Mouse (Mus musculus) liver, embryonic 15.5 days (tissue): ENCODE results near the gene Fam78a. TPM values are rescaled to one million over a fixed set of nuclear protein-coding genes. Genes with fewer than 3 reads are reported as not detected.
"Not testable (repeated sequence)": the region's sequence is repeated elsewhere in the genome, so short reads cannot be mapped to it uniquely, and the experiment has no call there.

Source experiments
- ATAC-seq: fragments of 200-750 bp; cut with Nextera tagmentation; 2 replicates; pipeline ENCODE4 v1.8.0; 2017; ENCODE audit warnings: moderate number of reproducible peaks, mild to moderate bottlenecking, moderate library complexity; ENCODE audit not compliant: insufficient read depth
- H3K27ac ChIP-seq: fragments of 300-500 bp; sonication (generic); replicated peaks from 2 replicates; pipeline ENCODE4 v1.5.1; 2015; ENCODE audit warnings: mild to moderate bottlenecking, inconsistent platforms
- H3K27me3 ChIP-seq: fragments of 300-500 bp; sonication (generic); 2 replicates; pipeline ENCODE4 v1.6.1; 2015; ENCODE audit warnings: mild to moderate bottlenecking, inconsistent platforms
- H3K36me3 ChIP-seq: fragments of 300-500 bp; sonication (generic); replicated peaks from 2 replicates; pipeline ENCODE4 v1.6.1; 2015; ENCODE audit warnings: moderate library complexity, mild to moderate bottlenecking, inconsistent platforms
- H3K4me1 ChIP-seq: fragments of 300-500 bp; sonication (generic); replicated peaks from 2 replicates; pipeline ENCODE4 v1.6.1; 2015; ENCODE audit warnings: inconsistent platforms
- H3K4me2 ChIP-seq: fragments of 300-500 bp; sonication (generic); 2 replicates; pipeline ENCODE4 v1.6.1; 2015; ENCODE audit warnings: moderate library complexity, mild to moderate bottlenecking, inconsistent platforms
- H3K4me3 ChIP-seq: fragments of 300-500 bp; sonication (generic); replicated peaks from 2 replicates; pipeline ENCODE4 v1.5.1; 2015; ENCODE audit warnings: mild to moderate bottlenecking, inconsistent platforms
- H3K9ac ChIP-seq: fragments of 300-500 bp; sonication (generic); 2 replicates; pipeline ENCODE4 v1.6.1; 2015; ENCODE audit warnings: moderate library complexity, mild to moderate bottlenecking, inconsistent platforms
- H3K9me3 ChIP-seq: fragments of 300-500 bp; sonication (generic); replicated peaks from 2 replicates; pipeline ENCODE4 v1.6.1; 2016; ENCODE audit warnings: inconsistent platforms
- WGBS: fragments of 180-500 bp; shearing (Covaris S2); methylation state at CpG from one replicate; pipeline ENCODE4 v1.1.7; 2015; ENCODE audit warnings: mixed read lengths; ENCODE audit not compliant: insufficient replicate concordance; 5-methylcytosine and 5-hydroxymethylcytosine counted together
- polyA plus RNA-seq: library from polyadenylated mRNA; unstranded; fragments of >200 nt; fragmentation: Nextera tagmentation; extraction: Ambion mirVana; gene quantifications from 2 replicates; pipeline ENCODE4 v1.2.1, GENCODE M21; 2015

Fam78a gene
- polyA plus RNA-seq, 1 experiment from 2014 or later = 11.4 TPM

DNA sequence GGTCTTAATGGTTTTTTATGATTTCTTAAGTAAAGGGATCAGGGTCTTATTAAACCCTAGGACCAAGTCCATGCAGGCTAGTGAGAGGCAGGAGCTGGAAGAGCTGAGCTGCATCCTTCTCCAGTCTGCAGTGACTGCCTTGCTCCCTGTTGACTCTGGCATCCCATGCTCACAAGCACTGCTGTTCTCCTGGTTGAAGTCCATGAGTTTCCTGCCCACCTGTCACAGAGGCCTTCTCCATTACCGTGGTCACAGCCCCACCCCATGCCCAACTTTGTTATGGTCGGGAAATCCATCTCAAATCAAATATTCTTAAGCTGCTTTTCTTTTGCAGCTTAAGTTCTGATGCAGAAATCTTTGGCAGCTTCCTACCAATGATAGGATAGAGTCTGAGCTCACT lies 43.6 kb downstream of the Fam78a start:
- no peaks in the 10 kb centered on the region for H3K27me3 ChIP-seq
- ATAC-seq = no peak
- no peaks in the 10 kb centered on the region for H3K9me3 ChIP-seq
- H3K27ac ChIP-seq = no peak overlapping the region
- H3K4me3 ChIP-seq = no peak overlapping the region
- 75% methylated on average over 2 of the region's 2 CpGs for WGBS
- H3K36me3 ChIP-seq = peaks cover 78% of the 10 kb centered on the region
- no peak overlapping the region for H3K4me2 ChIP-seq
- H3K9ac ChIP-seq = no peak overlapping the region
- H3K4me1 ChIP-seq = no peaks in the 10 kb centered on the region

- not testable (repeated sequence) for H3K4me3 ChIP-seq, H3K27ac ChIP-seq, H3K9ac ChIP-seq, H3K9me3 ChIP-seq, H3K27me3 ChIP-seq, ATAC-seq, H3K4me2 ChIP-seq, H3K4me1 ChIP-seq
- WGBS = 81% methylated on average over 9 of the region's 9 CpGs
- H3K36me3 ChIP-seq = peaks cover 76% of the 10 kb centered on the region
These were observed 44.0 kb downstream of the Fam78a start for GRCm38 (mm10) chr2:32040646-32041045.

DNA sequence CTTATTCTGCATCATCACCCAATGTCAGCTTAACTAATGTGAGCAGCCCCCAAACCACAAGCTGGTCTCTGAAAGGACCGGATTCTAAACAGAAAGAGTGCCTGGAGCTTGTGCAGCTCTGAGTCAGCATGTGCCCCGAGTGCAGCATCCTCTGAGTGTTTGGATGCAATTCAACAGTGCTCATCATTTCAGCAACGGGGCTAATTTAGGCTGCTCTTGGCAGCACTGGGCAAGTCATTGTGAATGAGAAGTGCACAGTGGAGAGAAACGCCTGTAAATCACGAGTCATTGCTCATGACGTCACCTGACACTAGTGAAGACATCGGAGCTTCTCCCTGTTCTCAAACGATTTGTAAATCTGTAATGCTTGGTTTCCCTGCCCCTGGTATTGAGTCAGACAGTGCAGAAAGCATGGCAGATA lies 46.0 kb downstream of the Fam78a start:
- Histone ChIP-seq H3K36me3 (peaks cover 76% of the 10 kb centered on the region), H3K9me3 (no peaks in the 10 kb centered on the region), H3K4me3 (no peak overlapping the region), H3K4me1 (no peaks in the 10 kb centered on the region), H3K27ac (no peak overlapping the region), H3K9ac (no peak overlapping the region), H3K27me3 (no peaks in the 10 kb centered on the region), H3K4me2 (no peak overlapping the region)
- 69% methylated on average over 8 of the region's 8 CpGs for WGBS
- ATAC-seq = no peak

DNA sequence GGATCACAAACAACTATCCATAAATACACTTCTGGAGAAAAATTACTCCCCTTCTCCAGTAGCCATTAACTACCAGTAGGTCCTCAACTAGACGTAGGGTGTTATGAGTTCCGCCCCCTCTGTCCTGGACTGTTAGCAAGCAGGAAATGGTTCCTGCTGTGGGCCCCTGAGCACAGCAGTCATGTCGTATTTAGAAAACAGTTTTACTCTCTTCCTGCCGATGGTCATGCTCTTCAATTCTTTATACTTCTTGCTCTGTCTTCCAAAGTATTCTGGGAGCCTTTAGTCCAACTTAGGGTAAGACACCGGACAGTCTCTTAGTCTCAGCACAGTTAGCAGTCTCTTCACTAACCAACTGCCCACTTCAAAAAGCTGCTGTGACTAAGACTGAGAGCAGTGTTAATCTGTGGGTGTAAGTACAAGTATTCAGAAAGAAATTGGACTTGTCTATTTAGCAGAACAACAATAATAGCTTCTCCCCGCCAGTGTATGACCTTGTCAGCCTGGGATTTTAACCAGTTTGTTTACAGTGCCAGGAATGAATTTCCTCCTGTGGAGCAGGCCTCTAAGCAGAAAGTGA lies 47.3 kb downstream of the Fam78a start:
- Histone ChIP-seq H3K4me2 (no peak overlapping the region), H3K4me3 (no peak overlapping the region), H3K9ac (no peak overlapping the region), H3K36me3 (peaks cover 76% of the 10 kb centered on the region), H3K9me3 (no peaks in the 10 kb centered on the region), H3K4me1 (no peaks in the 10 kb centered on the region), H3K27me3 (no peaks in the 10 kb centered on the region), H3K27ac (0 out of 2 replicates have a peak overlapping the region, but pooled peaks have one; percentile 14)
- WGBS = 45% methylated on average over 6 of the region's 6 CpGs
- ATAC-seq = no peak

DNA sequence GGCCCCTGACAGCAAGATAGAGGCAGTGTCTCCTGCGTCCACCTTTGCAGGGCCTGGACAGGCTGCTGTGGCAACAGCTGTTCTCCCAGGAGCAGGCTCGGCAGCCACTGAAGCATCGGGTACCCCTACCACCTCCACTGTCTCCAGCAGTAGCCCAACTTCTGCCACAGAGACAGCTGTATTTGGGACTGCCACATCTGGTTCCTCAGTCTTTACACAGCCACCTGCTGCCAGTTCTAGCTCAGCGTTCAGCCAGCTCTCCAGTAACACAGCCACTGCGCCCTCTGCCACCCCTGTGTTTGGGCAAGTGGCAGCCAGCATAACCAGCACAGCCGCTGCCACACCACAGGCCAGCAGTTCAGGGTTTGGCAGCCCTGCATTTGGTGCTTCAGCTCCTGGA lies 50.5 kb downstream of the Fam78a start:
- 84% methylated on average over 6 of the region's 6 CpGs for WGBS
- no peak overlapping the region for H3K27ac ChIP-seq
- no peak overlapping the region for H3K4me3 ChIP-seq
- peaks cover 78% of the 10 kb centered on the region for H3K36me3 ChIP-seq
- H3K4me2 ChIP-seq = no peak overlapping the region
- H3K9ac ChIP-seq = no peak overlapping the region
- H3K27me3 ChIP-seq = no peaks in the 10 kb centered on the region
- H3K4me1 ChIP-seq = no peaks in the 10 kb centered on the region
- no peak for ATAC-seq
- no peaks in the 10 kb centered on the region for H3K9me3 ChIP-seq

- Histone ChIP-seq H3K9ac (no peak overlapping the region), H3K9me3 (no peaks in the 10 kb centered on the region), H3K27ac (no peak overlapping the region), H3K4me2 (no peak overlapping the region), H3K4me3 (no peak overlapping the region), H3K27me3 (no peaks in the 10 kb centered on the region), H3K4me1 (no peaks in the 10 kb centered on the region), H3K36me3 (peaks cover 76% of the 10 kb centered on the region)
- ATAC-seq = no peak
- WGBS = 92% methylated on average over 6 of the region's 6 CpGs
These were observed 51.2 kb downstream of the Fam78a start for GRCm38 (mm10) chr2:32033436-32033835.

DNA sequence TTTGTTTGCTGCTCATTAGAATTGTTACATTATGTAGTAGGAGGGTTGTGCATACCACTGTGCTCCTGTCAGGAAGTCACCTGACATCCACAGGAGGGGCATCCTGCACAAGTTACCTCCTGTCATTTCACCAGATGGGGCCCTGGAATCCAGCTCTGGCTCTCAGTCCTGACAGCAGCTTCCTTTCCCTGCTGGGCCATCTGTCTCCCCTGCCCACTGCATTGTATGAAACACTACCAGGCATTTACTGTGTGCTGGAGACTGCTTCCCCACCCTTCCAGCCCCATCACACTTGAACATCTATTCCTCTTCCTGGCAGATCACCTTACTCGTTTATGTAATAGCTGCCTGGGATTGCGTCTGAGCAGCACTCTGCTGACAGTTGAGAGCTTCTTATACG lies 55.0 kb downstream of the Fam78a start:
- no peaks in the 10 kb centered on the region for H3K4me1 ChIP-seq
- 70% methylated on average over 3 of the region's 3 CpGs for WGBS
- peaks cover 93% of the 10 kb centered on the region for H3K36me3 ChIP-seq
- no peaks in the 10 kb centered on the region for H3K9me3 ChIP-seq
- H3K4me3 ChIP-seq = no peak overlapping the region
- H3K9ac ChIP-seq = no peak overlapping the region
- no peaks in the 10 kb centered on the region for H3K27me3 ChIP-seq
- no peak overlapping the region for H3K27ac ChIP-seq
- ATAC-seq = no peak
- H3K4me2 ChIP-seq = no peak overlapping the region

DNA sequence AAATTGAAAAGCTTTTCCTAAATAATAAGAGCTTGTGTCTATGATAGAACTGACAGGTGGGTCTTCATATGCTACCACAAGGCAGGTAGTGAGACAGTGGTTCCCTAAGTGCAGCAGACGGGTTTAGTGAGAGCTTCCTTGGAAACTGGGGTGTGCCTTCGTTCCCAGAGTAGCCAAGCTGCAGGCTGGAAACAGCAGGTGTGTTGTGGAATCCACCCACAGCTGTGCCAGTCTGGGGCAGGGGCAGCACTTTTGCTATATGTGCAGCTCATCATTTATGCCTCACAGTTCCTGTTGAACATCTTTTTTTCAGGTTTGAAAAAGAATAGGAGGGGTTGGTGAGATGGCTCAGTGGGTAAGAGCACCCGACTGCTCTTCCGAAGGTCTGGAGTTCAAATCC lies 60.3 kb downstream of the Fam78a start:
- Histone ChIP-seq H3K9ac (no peak overlapping the region), H3K36me3 (peaks cover 93% of the 10 kb centered on the region), H3K9me3 (no peaks in the 10 kb centered on the region), H3K4me2 (no peak overlapping the region), H3K27ac (no peak overlapping the region), H3K4me3 (no peak overlapping the region), H3K4me1 (peaks cover 15% of the 10 kb centered on the region), H3K27me3 (no peaks in the 10 kb centered on the region)
- WGBS = 79% methylated on average over 4 of the region's 4 CpGs
- ATAC-seq = no peak

DNA sequence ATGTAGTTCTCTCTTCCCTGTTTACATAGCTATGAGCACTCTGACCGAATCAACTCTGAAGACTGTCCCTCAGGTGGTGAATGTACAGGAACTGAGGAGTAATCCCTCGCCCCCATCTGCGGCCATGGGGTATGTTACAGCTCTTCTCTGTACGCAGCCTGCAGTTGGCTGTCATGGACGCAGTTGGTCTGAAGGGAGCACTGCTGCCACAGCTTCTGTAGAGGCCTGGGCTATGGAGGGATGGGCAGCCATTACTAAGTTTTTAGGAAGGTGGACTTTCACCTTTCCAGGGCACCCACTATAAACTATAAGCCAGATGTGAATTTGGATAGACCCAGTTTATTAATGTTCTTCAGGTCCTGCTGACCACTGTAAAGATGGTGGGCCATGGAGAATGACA lies 64.4 kb downstream of the Fam78a start:
- ATAC-seq = no peak
- no peak overlapping the region for H3K4me3 ChIP-seq
- 89% methylated on average over 5 of the region's 5 CpGs for WGBS
- H3K9me3 ChIP-seq = no peaks in the 10 kb centered on the region
- H3K27me3 ChIP-seq = no peaks in the 10 kb centered on the region
- H3K36me3 ChIP-seq = peaks cover 95% of the 10 kb centered on the region
- no peak overlapping the region for H3K4me2 ChIP-seq
- H3K27ac ChIP-seq = no peak overlapping the region
- H3K4me1 ChIP-seq = peaks cover 15% of the 10 kb centered on the region
- H3K9ac ChIP-seq = no peak overlapping the region

DNA sequence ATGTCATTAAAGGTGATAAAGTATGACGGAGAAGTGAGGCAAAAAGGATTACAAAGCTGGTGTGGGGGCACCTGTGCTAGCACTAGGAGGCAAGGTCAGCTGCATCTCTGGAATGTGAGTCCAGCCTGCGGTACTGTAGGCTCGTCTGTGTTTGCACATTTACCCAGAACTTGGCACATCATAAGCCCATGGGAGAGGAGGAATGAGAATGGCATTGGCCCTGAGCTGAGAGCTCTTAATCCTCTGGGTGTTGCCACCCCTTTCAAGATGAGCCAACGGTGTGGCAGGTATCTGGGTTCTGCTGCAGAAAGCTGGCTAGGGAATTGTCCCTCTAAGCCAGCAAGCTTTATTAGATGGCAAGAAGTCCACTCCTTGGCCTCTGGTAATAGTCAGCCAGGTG lies 65.0 kb downstream of the Fam78a start:
- peaks cover 15% of the 10 kb centered on the region for H3K4me1 ChIP-seq
- no peaks in the 10 kb centered on the region for H3K27me3 ChIP-seq
- H3K36me3 ChIP-seq = peaks cover 95% of the 10 kb centered on the region
- WGBS = 69% methylated on average over 4 of the region's 4 CpGs
- no peaks in the 10 kb centered on the region for H3K9me3 ChIP-seq
- no peak overlapping the region for H3K4me2 ChIP-seq
- no peak overlapping the region for H3K9ac ChIP-seq
- H3K4me3 ChIP-seq = no peak overlapping the region
- no peak for ATAC-seq
- H3K27ac ChIP-seq = no peak overlapping the region

- H3K36me3 ChIP-seq = peaks cover 91% of the 10 kb centered on the region
These were observed 75.9 kb downstream of the Fam78a start for GRCm38 (mm10) chr2:32008716-32009115.

DNA sequence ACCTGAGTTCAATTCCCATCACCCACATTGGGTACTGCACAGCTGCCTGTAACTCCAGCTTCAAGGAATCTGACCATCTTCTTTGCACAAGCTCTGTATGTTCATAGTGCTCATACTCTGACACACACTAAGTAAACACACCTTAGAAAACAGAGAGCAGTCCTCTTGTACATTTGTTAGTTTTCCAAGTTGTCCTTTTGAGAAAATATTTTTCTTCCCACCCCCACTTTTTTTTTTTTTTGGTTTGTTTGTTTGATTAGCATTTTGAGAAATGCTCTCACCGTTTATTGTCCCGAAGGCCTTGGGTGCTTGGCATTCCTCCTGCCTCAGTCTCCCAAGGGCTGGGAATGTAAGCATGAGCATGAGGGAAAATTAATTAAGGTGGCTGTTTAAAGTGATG lies 76.3 kb downstream of the Fam78a start:
- 84% methylated on average over 2 of the region's 2 CpGs for WGBS
- no peak for ATAC-seq
- no peak overlapping the region for H3K27ac ChIP-seq
- no peak overlapping the region for H3K9ac ChIP-seq
- no peak overlapping the region for H3K4me3 ChIP-seq
- no peaks in the 10 kb centered on the region for H3K9me3 ChIP-seq
- no peaks in the 10 kb centered on the region for H3K4me1 ChIP-seq
- peaks cover 92% of the 10 kb centered on the region for H3K36me3 ChIP-seq
- no peaks in the 10 kb centered on the region for H3K27me3 ChIP-seq
- H3K4me2 ChIP-seq = no peak overlapping the region

More at GRCm38 (mm10) chr2:32008716-32009115, 75.9 kb downstream of the Fam78a start:
- Histone ChIP-seq H3K9me3 (no peaks in the 10 kb centered on the region), H3K4me2 (no peak overlapping the region), H3K4me3 (no peak overlapping the region), H3K27me3 (no peaks in the 10 kb centered on the region), H3K4me1 (no peaks in the 10 kb centered on the region), H3K9ac (no peak overlapping the region), H3K27ac (no peak overlapping the region)
- 79% methylated on average over 11 of the region's 11 CpGs for WGBS
- ATAC-seq = no peak
